Mouse (Mus musculus) heart, embryonic 16.5 days (tissue): ENCODE measurements around the gene Ghdc. TPM values are rescaled to one million over a fixed set of nuclear protein-coding genes. Genes with fewer than 3 reads are reported as not detected.
A peak's percentile ranks its signal among the peaks of the same experiment; 100 is the strongest.

ENCODE experiments used
- ATAC-seq: fragments of 200-750 bp; cut with Nextera tagmentation; replicated peaks from 2 replicates; pipeline ENCODE4 v1.8.0; 2017; ENCODE audit warnings: moderate number of reproducible peaks; ENCODE audit not compliant: insufficient read depth, low FRiP score; ENCODE audit errors: extremely low read depth
- H3K27ac ChIP-seq: fragments of 300-500 bp; sonication (generic); 2 replicates; pipeline ENCODE4 v1.5.1; 2014; ENCODE audit warnings: mild to moderate bottlenecking, low read length, control low read depth, moderate library complexity
- H3K27me3 ChIP-seq: fragments of 300-500 bp; sonication (generic); 2 replicates; pipeline ENCODE4 v1.6.1; 2014; ENCODE audit warnings: low read length, mixed read lengths; ENCODE audit not compliant: control insufficient read depth, insufficient read depth
- H3K36me3 ChIP-seq: fragments of 300-500 bp; sonication (generic); 2 replicates; pipeline ENCODE4 v1.6.1; 2014; ENCODE audit not compliant: control insufficient read depth, insufficient read depth
- H3K4me1 ChIP-seq: fragments of 300-500 bp; sonication (generic); 2 replicates; pipeline ENCODE4 v1.6.1; 2014; ENCODE audit warnings: low read length, mixed read lengths; ENCODE audit not compliant: control insufficient read depth, insufficient read depth
- H3K4me2 ChIP-seq: fragments of 300-500 bp; sonication (generic); 2 replicates; pipeline ENCODE4 v1.6.1; 2014; ENCODE audit warnings: low read depth, mild to moderate bottlenecking, control low read depth, low read length
- H3K4me3 ChIP-seq: fragments of 300-500 bp; sonication (generic); 2 replicates; pipeline ENCODE4 v1.5.1; 2014; ENCODE audit warnings: mild to moderate bottlenecking, control low read depth, low read length
- H3K9ac ChIP-seq: fragments of 300-500 bp; sonication (generic); 2 replicates; pipeline ENCODE4 v1.6.1; 2014; ENCODE audit warnings: low read length, control low read depth
- H3K9me3 ChIP-seq: fragments of 300-500 bp; sonication (generic); replicated peaks from 2 replicates; pipeline ENCODE4 v1.6.1; 2016; ENCODE audit warnings: low read length; ENCODE audit not compliant: control insufficient read depth
- WGBS: fragments of 180-500 bp; shearing (Covaris S2); extraction: QIAGEN DNeasy Blood & Tissue Kit; methylation state at CpG from one replicate; pipeline ENCODE4 v1.1.7; 2014; 5-methylcytosine and 5-hydroxymethylcytosine counted together
- polyA plus RNA-seq: library from polyadenylated mRNA; unstranded; fragments of >200 nt; fragmentation: Nextera tagmentation; extraction: Ambion mirVana; gene quantifications from 2 replicates; pipeline ENCODE4 v1.2.1, GENCODE M21; 2015

Gene Ghdc
- polyA plus RNA-seq, 1 experiment from 2014 or later: 7.1 TPM

DNA sequence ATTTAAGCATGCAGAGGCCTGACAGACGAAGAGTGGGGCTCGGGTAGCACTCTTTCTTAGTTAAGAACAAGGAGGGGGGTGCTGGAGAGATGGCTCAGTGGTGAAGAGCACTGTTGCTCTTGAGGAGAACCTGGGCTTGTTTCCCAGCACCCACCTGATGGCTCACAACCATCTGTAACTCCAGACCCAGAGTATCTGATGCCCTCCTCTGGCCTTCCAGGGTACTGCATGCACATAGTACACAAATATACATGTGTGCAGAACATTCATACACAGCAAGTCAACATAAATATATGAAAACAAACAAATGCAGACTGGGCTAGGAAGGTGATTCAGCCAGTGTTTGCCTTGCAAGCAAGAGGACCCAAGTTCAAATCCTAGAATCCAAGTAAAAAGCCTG is 40.4 kb upstream of the Ghdc start:
- Histone ChIP-seq H3K36me3 (peaks cover 12% of the 10 kb centered on the region), H3K9me3 (0 out of 2 replicates have a peak, but pooled peaks cover 7% of the 10 kb centered on the region), H3K27ac (peak overlapping the region; percentile 60), H3K27me3 (no peaks in the 10 kb centered on the region), H3K4me3 (no peak overlapping the region), H3K4me1 (peaks cover 20% of the 10 kb centered on the region), H3K4me2 (no peak overlapping the region), H3K9ac (no peak overlapping the region)
- 80% methylated on average over 2 of the region's 2 CpGs for whole genome bisulfite sequencing
- ATAC-seq: no peak

DNA sequence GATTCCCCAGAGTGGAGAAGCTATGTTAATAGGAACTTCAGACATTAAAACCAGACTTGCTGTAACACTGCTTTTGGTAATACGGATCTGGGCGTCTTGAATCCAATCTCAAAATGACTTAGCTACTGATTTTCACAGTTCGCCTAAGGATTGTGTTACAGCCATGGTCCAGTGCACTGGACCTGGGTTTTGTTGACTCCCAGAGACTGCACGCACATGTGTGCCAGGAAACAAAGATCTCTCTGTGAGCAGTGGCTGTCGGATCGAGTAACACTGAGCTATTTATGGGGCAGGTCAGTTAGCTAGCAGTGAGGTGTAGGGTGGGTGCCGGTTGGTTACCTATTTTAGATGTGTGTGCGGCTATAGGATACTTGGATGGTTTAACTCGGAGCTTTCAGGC is 39.8 kb upstream of the Ghdc start:
- 0 out of 2 replicates have a peak, but pooled peaks have one; percentile 28 for ATAC-seq
- Histone ChIP-seq H3K27ac (peak overlapping the region; percentile 60), H3K36me3 (peaks cover 12% of the 10 kb centered on the region), H3K4me1 (peaks cover 21% of the 10 kb centered on the region), H3K9me3 (0 out of 2 replicates have a peak, but pooled peaks cover 7% of the 10 kb centered on the region), H3K4me3 (no peak overlapping the region), H3K27me3 (no peaks in the 10 kb centered on the region), H3K4me2 (no peak overlapping the region), H3K9ac (no peak overlapping the region)
- WGBS: 42% methylated on average over 9 of the region's 9 CpGs

DNA sequence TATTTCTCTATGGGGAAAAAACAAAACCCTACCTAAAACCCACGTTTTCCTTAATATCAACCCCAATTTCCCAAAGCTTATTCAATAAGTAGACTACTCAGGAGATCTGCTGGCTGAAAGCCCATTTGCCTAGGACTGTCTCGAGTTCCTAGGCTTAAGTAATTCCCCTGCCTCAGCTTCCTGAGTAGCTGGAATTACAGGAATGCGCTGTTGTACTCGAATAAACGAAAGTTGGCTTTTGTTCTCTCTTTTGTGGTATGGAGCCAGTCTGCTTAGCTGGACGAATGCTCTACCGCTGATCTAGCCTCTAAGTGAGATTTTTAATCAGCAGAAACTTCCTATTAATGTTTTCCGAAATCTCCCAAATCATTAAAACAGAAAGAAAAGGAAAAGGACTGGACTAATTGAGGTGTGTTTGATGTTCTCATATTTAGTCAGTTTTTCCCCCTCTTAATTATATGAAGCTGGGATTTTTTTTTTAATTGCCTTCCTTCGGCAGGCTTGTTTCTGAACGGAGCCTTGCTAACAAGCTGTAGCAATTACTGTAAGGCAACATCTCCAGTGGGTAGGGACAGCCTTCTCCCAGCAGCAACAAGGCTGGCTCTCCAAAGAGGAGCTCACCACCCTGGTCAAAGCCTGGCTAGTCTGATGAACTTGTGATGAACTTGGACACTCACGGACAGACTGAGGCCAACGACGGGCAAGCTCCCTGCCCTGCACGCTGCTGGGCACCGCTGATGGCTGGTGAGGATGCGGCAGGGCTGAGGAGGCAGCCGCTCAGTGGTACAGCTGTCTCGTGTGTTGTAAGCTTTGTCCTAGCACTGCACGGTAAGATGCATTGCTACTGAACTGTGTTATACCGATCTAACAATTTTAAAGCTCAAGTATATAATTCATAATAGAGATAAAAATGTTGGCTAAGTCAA is 35.9 kb upstream of the Ghdc start:
- ATAC-seq: no peak
- H3K4me2 ChIP-seq: no peak overlapping the region
- H3K27ac ChIP-seq: no peak overlapping the region
- H3K36me3 ChIP-seq: peaks cover 38% of the 10 kb centered on the region
- peaks cover 18% of the 10 kb centered on the region for H3K4me1 ChIP-seq
- H3K27me3 ChIP-seq: no peaks in the 10 kb centered on the region
- H3K4me3 ChIP-seq: no peak overlapping the region
- WGBS: 63% methylated on average over 20 of the region's 20 CpGs
- H3K9ac ChIP-seq: no peak overlapping the region
- peaks cover 8% of the 10 kb centered on the region; the same call in 1 of the 2 replicates for H3K9me3 ChIP-seq

DNA sequence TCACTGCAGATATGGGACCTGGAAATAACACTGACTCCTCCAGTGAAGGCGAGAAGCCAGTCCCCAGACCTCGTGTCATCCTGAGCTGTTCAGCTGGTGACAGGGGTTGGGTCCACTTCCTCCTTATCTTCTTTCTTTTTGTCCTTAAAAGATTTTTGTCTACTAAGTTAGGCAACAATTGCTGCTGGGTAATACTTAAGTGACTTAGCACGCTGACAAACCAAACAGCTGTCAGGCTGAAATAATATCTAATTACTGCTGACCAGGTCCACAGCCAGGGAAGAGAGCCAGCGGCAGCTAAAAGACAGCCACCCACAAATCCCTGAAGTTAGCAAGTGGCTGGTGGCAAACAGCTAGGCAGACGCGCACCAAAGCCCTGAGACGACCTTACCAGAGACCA is 34.8 kb upstream of the Ghdc start:
- H3K9me3 ChIP-seq: peaks cover 4% of the 10 kb centered on the region; the same call in 1 of the 2 replicates
- no peak for ATAC-seq
- peak overlapping the region; percentile 41; the same call in 1 of the 2 replicates for H3K27ac ChIP-seq
- no peaks in the 10 kb centered on the region for H3K27me3 ChIP-seq
- H3K36me3 ChIP-seq: peaks cover 43% of the 10 kb centered on the region
- WGBS: 39% methylated on average over 7 of the region's 7 CpGs
- H3K9ac ChIP-seq: no peak overlapping the region
- H3K4me3 ChIP-seq: no peak overlapping the region
- peaks cover 18% of the 10 kb centered on the region for H3K4me1 ChIP-seq
- H3K4me2 ChIP-seq: no peak overlapping the region

DNA sequence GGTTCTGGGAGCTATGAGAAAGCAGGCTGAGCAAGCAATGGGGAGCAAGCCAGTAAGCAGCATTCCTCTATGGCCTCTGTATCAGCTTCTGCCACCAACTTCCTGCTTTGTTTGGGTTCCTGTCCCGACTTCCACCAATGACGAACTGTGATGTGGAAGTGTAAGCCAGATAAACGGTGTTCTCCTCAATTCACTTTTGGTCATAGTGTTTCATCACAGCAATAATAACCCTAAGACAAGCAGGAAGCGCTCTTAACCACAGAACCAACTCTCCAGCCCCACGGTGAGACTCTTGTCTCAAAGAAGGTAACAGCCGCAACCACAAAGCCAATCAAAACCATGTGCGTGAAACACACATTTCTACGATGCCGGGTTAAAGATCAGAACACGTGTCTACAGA is 33.7 kb upstream of the Ghdc start:
- Histone ChIP-seq H3K4me3 (no peak overlapping the region), H3K9ac (no peak overlapping the region), H3K4me1 (peaks cover 13% of the 10 kb centered on the region), H3K27ac (no peak overlapping the region), H3K4me2 (no peak overlapping the region), H3K27me3 (no peaks in the 10 kb centered on the region), H3K9me3 (peaks cover 4% of the 10 kb centered on the region; the same call in 1 of the 2 replicates), H3K36me3 (peaks cover 43% of the 10 kb centered on the region)
- 87% methylated on average over 10 of the region's 10 CpGs for WGBS
- ATAC-seq: no peak

DNA sequence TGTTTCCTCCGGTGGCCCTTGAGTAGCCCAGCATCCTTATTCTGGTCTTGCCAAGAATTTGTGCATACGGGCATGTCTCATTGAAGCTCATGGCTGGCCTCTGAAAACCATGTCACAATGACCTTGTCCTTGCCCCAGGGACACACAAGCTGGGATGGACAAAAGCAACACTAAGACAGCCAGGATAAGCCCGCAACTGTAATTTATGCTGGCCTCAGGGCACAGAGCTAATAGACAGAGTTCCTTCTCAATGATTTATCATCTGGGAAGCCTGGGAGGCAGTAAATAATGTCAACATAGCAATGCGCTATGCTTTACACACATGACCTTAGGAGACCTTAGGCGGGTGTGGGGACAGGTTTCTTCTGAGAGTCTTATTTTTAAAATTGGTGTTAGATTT is 28.7 kb upstream of the Ghdc start:
- peaks cover 4% of the 10 kb centered on the region; the same call in 1 of the 2 replicates for H3K9me3 ChIP-seq
- no peaks in the 10 kb centered on the region for H3K4me1 ChIP-seq
- 84% methylated on average over 5 of the region's 5 CpGs for WGBS
- no peak overlapping the region for H3K9ac ChIP-seq
- no peak overlapping the region for H3K27ac ChIP-seq
- no peak for ATAC-seq
- H3K4me2 ChIP-seq: no peak overlapping the region
- H3K27me3 ChIP-seq: no peaks in the 10 kb centered on the region
- peaks cover 43% of the 10 kb centered on the region for H3K36me3 ChIP-seq
- no peak overlapping the region for H3K4me3 ChIP-seq

DNA sequence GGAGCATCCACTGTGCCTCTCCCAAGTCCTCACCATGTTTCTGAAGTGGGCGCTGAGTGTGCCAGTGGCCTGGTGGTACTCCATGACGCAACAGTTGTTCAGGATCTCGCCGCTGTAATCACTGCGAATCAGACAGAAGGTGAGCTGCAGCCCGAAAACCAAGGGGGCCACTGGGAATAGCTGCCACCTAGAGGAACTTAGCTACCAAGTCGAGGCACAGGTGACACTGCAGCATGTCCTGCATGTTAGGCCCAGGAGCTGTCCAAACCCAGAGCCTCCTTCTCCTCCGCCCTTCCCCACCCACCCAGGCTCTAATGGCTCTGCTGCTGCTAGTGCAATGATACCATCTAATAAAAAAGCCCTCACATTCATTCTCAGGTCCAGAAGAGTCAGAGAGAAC is 25.8 kb upstream of the Ghdc start:
- Histone ChIP-seq H3K4me3 (no peak overlapping the region), H3K27me3 (no peaks in the 10 kb centered on the region), H3K4me1 (peaks cover 3% of the 10 kb centered on the region; the same call in 1 of the 2 replicates), H3K9ac (no peak overlapping the region), H3K4me2 (no peak overlapping the region), H3K36me3 (peaks cover 15% of the 10 kb centered on the region), H3K27ac (no peak overlapping the region), H3K9me3 (no peaks in the 10 kb centered on the region)
- WGBS: 64% methylated on average over 8 of the region's 8 CpGs
- no peak for ATAC-seq

DNA sequence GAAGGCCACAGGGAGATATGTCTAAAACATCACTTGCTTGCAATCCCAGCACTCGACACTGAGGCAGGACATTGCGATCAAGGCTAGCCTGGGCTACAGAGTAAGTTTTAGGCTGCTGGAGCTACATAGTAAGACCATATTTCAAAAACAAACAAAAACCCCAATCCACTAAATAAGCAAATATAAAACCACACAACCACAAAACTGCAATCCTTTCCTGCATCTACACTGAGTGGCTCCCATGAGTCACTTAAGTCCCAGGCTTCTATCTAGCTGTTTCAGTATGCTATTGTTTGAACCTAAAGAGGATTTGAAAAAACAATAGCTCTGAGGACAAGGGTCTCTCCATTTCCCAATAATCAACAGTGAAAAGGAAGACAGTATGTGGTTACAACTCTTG is 24.6 kb upstream of the Ghdc start:
- 98% methylated on average over 2 of the region's 2 CpGs for WGBS
- H3K36me3 ChIP-seq: peaks cover 10% of the 10 kb centered on the region

DNA sequence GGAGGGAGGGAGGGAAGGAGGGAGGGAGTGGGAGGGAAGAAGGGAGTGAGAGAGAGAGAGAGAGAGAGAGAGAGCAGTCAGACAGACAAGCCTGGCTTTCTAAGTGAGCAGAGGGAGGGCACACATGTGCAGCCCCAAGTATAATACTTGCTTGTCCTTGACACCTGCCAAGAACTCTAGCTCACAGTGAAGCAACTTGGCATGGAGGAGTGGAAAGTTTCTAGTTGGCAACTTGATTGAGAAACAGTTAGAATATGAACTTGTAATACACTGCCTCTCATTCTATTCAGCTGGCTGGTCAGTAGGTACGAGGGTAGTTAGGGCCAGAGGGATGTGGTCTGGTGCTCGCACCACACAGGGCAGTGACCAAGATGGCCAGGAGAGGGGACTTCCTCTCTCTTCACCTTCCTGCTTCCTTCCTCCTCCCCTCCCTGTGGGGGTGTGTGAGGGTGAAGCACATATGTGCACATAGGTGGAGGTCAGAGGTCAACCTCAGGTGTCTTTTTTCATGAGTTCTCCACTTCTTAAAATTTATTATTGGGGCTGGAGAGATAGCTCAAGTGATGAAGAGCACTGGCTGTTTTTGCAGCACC is 20.8 kb upstream of the Ghdc start:
- Histone ChIP-seq H3K36me3 (peaks cover 32% of the 10 kb centered on the region), H3K9me3 (no peaks in the 10 kb centered on the region), H3K4me3 (no peak overlapping the region), H3K27ac (peak overlapping the region; percentile 42; the same call in 1 of the 2 replicates), H3K9ac (no peak overlapping the region), H3K4me1 (peaks cover 6% of the 10 kb centered on the region), H3K27me3 (no peaks in the 10 kb centered on the region), H3K4me2 (no peak overlapping the region)
- no peak for ATAC-seq
- 75% methylated on average over 2 of the region's 2 CpGs for WGBS

More for the DNA sequence above, 24.6 kb upstream of the Ghdc start:
- no peak overlapping the region for H3K9ac ChIP-seq
- H3K4me1 ChIP-seq: peaks cover 6% of the 10 kb centered on the region
- H3K4me2 ChIP-seq: no peak overlapping the region
- H3K9me3 ChIP-seq: no peaks in the 10 kb centered on the region
- no peak overlapping the region for H3K4me3 ChIP-seq
- H3K27ac ChIP-seq: no peak overlapping the region
- no peak for ATAC-seq
- no peaks in the 10 kb centered on the region for H3K27me3 ChIP-seq
